Mouse (Mus musculus) MEL (cell line): Measurements from ENCODE around the gene Hc. TPM values are rescaled to one million over a fixed set of nuclear protein-coding genes. Genes with fewer than 3 reads are reported as not detected.

Experiments used
- DNase-seq: peaks from one replicate; pipeline ENCODE4 v3.0.0; 2011; ENCODE audit warnings: low read depth, low spot score
- H3K27ac ChIP-seq: 2 replicates; pipeline ENCODE4 v1.5.1; 2012; ENCODE audit warnings: low read depth, mild to moderate bottlenecking, control low read depth, low read length, moderate library complexity; ENCODE audit not compliant: control insufficient read depth
- H3K27me3 ChIP-seq, 2 experiments: fragments of 150-350 bp in 1 of 2; sonication (generic) in 1 of 2; 2 replicates each; pipeline ENCODE4 v1.6.1; 2012; ENCODE audit warnings: low read length in 2 of 2, mild to moderate bottlenecking in 2 of 2, improper control_type of control experiment in 1 of 2, moderate library complexity in 1 of 2; ENCODE audit not compliant: insufficient read depth in 2 of 2, control insufficient read depth in 1 of 2
- H3K36me3 ChIP-seq, 2 experiments: 2 replicates each; pipeline ENCODE4 v1.6.1; 2012 to 2014; ENCODE audit warnings: low read length in 2 of 2, improper control_type of control experiment in 1 of 2, inconsistent platforms in 1 of 2, mild to moderate bottlenecking in 1 of 2; ENCODE audit not compliant: insufficient read depth in 2 of 2, control insufficient read depth in 1 of 2
- H3K4me1 ChIP-seq, 2 experiments: fragments of 150-350 bp in 1 of 2; sonication (generic) in 1 of 2; 2 replicates each; pipeline ENCODE4 v1.6.1; 2012; ENCODE audit warnings: low read length in 2 of 2, improper control_type of control experiment in 1 of 2, mild to moderate bottlenecking in 1 of 2; ENCODE audit not compliant: insufficient read depth in 2 of 2, control insufficient read depth in 1 of 2
- H3K4me3 ChIP-seq, 2 experiments: fragments of 150-350 bp in 1 of 2; sonication (generic) in 1 of 2; 2 replicates each; pipeline ENCODE4 v1.5.1; 2012; ENCODE audit warnings: low read depth in 2 of 2, low read length in 2 of 2, mild to moderate bottlenecking in 2 of 2, moderate library complexity in 2 of 2, control low read depth in 1 of 2, improper control_type of control experiment in 1 of 2; ENCODE audit not compliant: control insufficient read depth in 1 of 2, insufficient read depth in 1 of 2
- H3K79me2 ChIP-seq: 2 replicates; pipeline ENCODE4 v1.6.1; 2012; ENCODE audit warnings: mild to moderate bottlenecking, low read length, moderate library complexity; ENCODE audit not compliant: control insufficient read depth, poor library complexity, insufficient read depth
- H3K9ac ChIP-seq: 2 replicates; pipeline ENCODE4 v1.6.1; 2012; ENCODE audit warnings: low read depth, mild to moderate bottlenecking, control low read depth, low read length, moderate library complexity; ENCODE audit not compliant: control insufficient read depth, poor library complexity, severe bottlenecking
- H3K9me3 ChIP-seq: fragments of 150-350 bp; sonication (generic); replicated peaks from 2 replicates; pipeline ENCODE4 v1.6.1; 2012; ENCODE audit warnings: mild to moderate bottlenecking, low read length, improper control_type of control experiment, moderate library complexity; ENCODE audit not compliant: insufficient read depth
- CTCF ChIP-seq, 3 experiments: IDR thresholded peaks in 2 of 3; conservative IDR thresholded peaks in 1 of 3; 2 replicates each; pipeline ENCODE4 v1.5.1; 2011 to 2012; ENCODE audit warnings: low read length in 3 of 3, low read depth in 2 of 3, mild to moderate bottlenecking in 2 of 3, improper control_type of control experiment in 1 of 3, inconsistent platforms in 1 of 3, mixed read lengths in 1 of 3, moderate library complexity in 1 of 3; ENCODE audit not compliant: control insufficient read depth in 1 of 3, insufficient read depth in 1 of 3, poor library complexity in 1 of 3, severe bottlenecking in 1 of 3
- E2F4 ChIP-seq: IDR thresholded peaks from 2 replicates; pipeline ENCODE4 v1.6.1; 2011; ENCODE audit warnings: low read depth, low read length, improper control_type of control experiment, borderline replicate concordance
- ELF1 ChIP-seq: IDR thresholded peaks from 2 replicates; pipeline ENCODE4 v1.6.1; 2014; ENCODE audit warnings: low read depth, mild to moderate bottlenecking, inconsistent platforms, low read length, improper control_type of control experiment, moderate library complexity
- JUND ChIP-seq: IDR thresholded peaks from 2 replicates; pipeline ENCODE4 v1.6.1; 2011; ENCODE audit warnings: low read depth, mild to moderate bottlenecking, improper control_type of control experiment, low read length
- MAZ ChIP-seq: IDR thresholded peaks from 2 replicates; pipeline ENCODE4 v1.6.1; 2012; ENCODE audit warnings: low read depth, mild to moderate bottlenecking, inconsistent platforms, low read length, improper control_type of control experiment
- MYC ChIP-seq: IDR thresholded peaks from 2 replicates; pipeline ENCODE4 v1.6.1; 2011; ENCODE audit warnings: low read depth, mild to moderate bottlenecking, low read length, improper control_type of control experiment, moderate library complexity
- NELFE ChIP-seq: IDR thresholded peaks from 2 replicates; pipeline ENCODE4 v1.6.1; 2011; ENCODE audit warnings: low read depth, low read length, improper control_type of control experiment
- NRF1 ChIP-seq: IDR thresholded peaks from 2 replicates; pipeline ENCODE4 v1.6.1; 2014; ENCODE audit warnings: low read depth, mild to moderate bottlenecking, inconsistent platforms, low read length, improper control_type of control experiment, moderate library complexity; ENCODE audit not compliant: poor library complexity, insufficient read depth, severe bottlenecking
- POLR2A ChIP-seq, 2 experiments: IDR thresholded peaks; 2 replicates each; pipeline ENCODE4 v1.6.1; 2011 to 2012; ENCODE audit warnings: low read length in 2 of 2, mild to moderate bottlenecking in 2 of 2, control low read depth in 1 of 2, improper control_type of control experiment in 1 of 2, low read depth in 1 of 2, moderate library complexity in 1 of 2; ENCODE audit not compliant: control insufficient read depth in 1 of 2, insufficient read depth in 1 of 2, poor library complexity in 1 of 2
- POLR2AphosphoS2 ChIP-seq: IDR thresholded peaks from 2 replicates; pipeline ENCODE4 v1.6.1; 2011; ENCODE audit warnings: low read length, improper control_type of control experiment
- POLR2AphosphoS5 ChIP-seq: IDR thresholded peaks from 2 replicates; pipeline ENCODE4 v1.6.1; 2012; ENCODE audit warnings: low read depth, borderline replicate concordance, mild to moderate bottlenecking, inconsistent platforms, low read length, moderate library complexity, mixed read lengths
- SIN3A ChIP-seq: IDR thresholded peaks from 2 replicates; pipeline ENCODE4 v1.6.1; 2012; ENCODE audit warnings: low read length, improper control_type of control experiment, inconsistent platforms
- TAL1 ChIP-seq: IDR thresholded peaks from 2 replicates; pipeline ENCODE4 v1.6.1; 2012; ENCODE audit warnings: mild to moderate bottlenecking, inconsistent platforms, low read length, moderate library complexity, mixed read lengths
- TBP ChIP-seq: IDR thresholded peaks from 2 replicates; pipeline ENCODE4 v1.8.0; 2011; ENCODE audit warnings: low read depth, low read length, improper control_type of control experiment
- UBTF ChIP-seq: IDR thresholded peaks from 2 replicates; pipeline ENCODE4 v1.6.1; 2012; ENCODE audit warnings: low read depth, mild to moderate bottlenecking, inconsistent platforms, low read length, improper control_type of control experiment, moderate library complexity, borderline replicate concordance; ENCODE audit not compliant: insufficient read depth
- ZKSCAN1 ChIP-seq: IDR thresholded peaks from 2 replicates; pipeline ENCODE4 v1.6.1; 2012; ENCODE audit warnings: low read depth, mild to moderate bottlenecking, inconsistent platforms, low read length, improper control_type of control experiment, moderate library complexity
- ZMIZ1 ChIP-seq: IDR thresholded peaks from 2 replicates; pipeline ENCODE4 v1.6.1; 2012; ENCODE audit warnings: low read depth, mild to moderate bottlenecking, inconsistent platforms, low read length, improper control_type of control experiment, moderate library complexity
- ZNF384 ChIP-seq: IDR thresholded peaks from 2 replicates; pipeline ENCODE4 v1.6.1; 2012; ENCODE audit warnings: low read depth, mild to moderate bottlenecking, inconsistent platforms, low read length, improper control_type of control experiment
- polyA plus RNA-seq, 2 experiments: library from polyadenylated mRNA; stranded (reverse) in 1 of 2; unstranded in 1 of 2; fragments of >175 nt in 1 of 2; fragments of >200 nt in 1 of 2; gene quantifications; 2 replicates each; pipeline versions ENCODE4 v1.2.1 to v1.2.4; 2012; ENCODE audit warnings: low replicate concordance in 2 of 2, low read depth in 1 of 2; ENCODE audit not compliant: insufficient read length in 2 of 2, insufficient read depth in 1 of 2, missing spikeins in 1 of 2
- total RNA-seq: library from RNA; depleted of rRNA; stranded (reverse); fragments of 300-350 nt; gene quantifications from 2 replicates; pipeline ENCODE4 v1.2.3, GENCODE M21; 2012; rRNA removed

The Hc gene
- total RNA-seq (not detected in 2 replicates), polyA plus RNA-seq (not detected)

GRCm38 (mm10) chr2:35061338-35061737, at the start of gene Hc:
Hc (minus strand) TSS chr2:35061438.
- Histone ChIP-seq H3K79me2 (no peaks in the 10 kb centered on the region), H3K27ac (no peak within 1 kb of the TSS), H3K4me3 (no peak within 1 kb of the TSS), H3K9me3 (no peaks in the 10 kb centered on the region), H3K4me1 (peaks cover 0 to 7% of the 10 kb centered on the region in 2 experiments; a peak in 3 of 4 replicates), H3K27me3 (peaks cover 0 to 2% of the 10 kb centered on the region in 2 experiments; a peak in 1 of 4 replicates), H3K9ac (no peak within 1 kb of the TSS), H3K36me3 (peaks cover 0 to 11% of the 10 kb centered on the region in 2 experiments; a peak in 2 of 4 replicates)
- DNase-seq, result no peak
- TF ChIP-seq POLR2AphosphoS5 (no peak), UBTF (no peak), E2F4 (no peak)

DNA sequence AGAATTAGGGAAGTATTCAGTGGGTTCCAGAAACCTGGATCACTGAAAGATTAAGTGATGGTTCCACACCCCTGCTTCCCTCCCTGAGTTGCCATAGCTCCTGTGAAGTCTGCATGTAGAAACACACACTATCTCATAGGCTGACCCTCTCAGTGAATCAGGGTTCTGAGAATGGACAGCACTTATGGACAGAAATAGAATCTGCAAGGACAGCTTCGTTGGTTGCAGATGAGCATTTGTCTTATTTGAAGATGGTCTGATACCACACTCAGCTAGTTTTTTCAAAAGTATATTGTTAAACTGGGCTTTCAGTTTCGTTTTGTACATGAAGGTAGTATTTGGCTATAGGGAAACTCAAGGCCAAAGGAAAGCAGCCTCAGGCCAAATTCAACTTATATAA, 49.3 kb upstream of the Hc start:
- no peaks in the 10 kb centered on the region for H3K9me3 ChIP-seq
- no peak overlapping the region for H3K27ac ChIP-seq
- H3K4me1 ChIP-seq, result peaks cover 0 to 5% of the 10 kb centered on the region in 2 experiments; a peak in 1 of 4 replicates
- H3K27me3 ChIP-seq, result no peaks in the 10 kb centered on the region
- DNase-seq, result peak; percentile 29
- H3K9ac ChIP-seq, result peak overlapping the region; percentile 32; the same call in 1 of the 2 replicates
- H3K36me3 ChIP-seq, result peaks cover 0 to 9% of the 10 kb centered on the region in 2 experiments; a peak in 3 of 4 replicates
- H3K4me3 ChIP-seq, result peak overlapping the region; percentile 26 to 76
- TF ChIP-seq ELF1 (no peak), NRF1 (no peak), ZKSCAN1 (no peak), POLR2AphosphoS2 (no peak), ZMIZ1 (no peak), POLR2A (IDR thresholded peaks at IDR 0.05; ENCODE audit: control insufficient read depth in 1 of 2, insufficient read depth in 1 of 2, low read depth in 1 of 2, low read length in 2 of 2, poor library complexity in 1 of 2) (no peak), CTCF (IDR thresholded peaks at IDR 0.05 in 2 of 3, conservative IDR thresholded peaks at IDR 0.05 in 1 of 3; ENCODE audit: control insufficient read depth in 1 of 3, insufficient read depth in 1 of 3, low read depth in 2 of 3, low read length in 3 of 3, poor library complexity in 1 of 3, severe bottlenecking in 1 of 3) (no peak), TAL1 (no peak), JUND (no peak), ZNF384 (no peak), MAZ (no peak), NELFE (no peak), SIN3A (no peak), TBP (no peak), MYC (no peak)
- TF ChIP-seq, all 39 proteins: peak for 0
- H3K79me2 ChIP-seq, result no peaks in the 10 kb centered on the region
